Mouse (Mus musculus) c-Kit-positive CD71-positive TER-119-negative erythroid progenitor cells, embryonic 14.5 days (primary cell): ENCODE measurements around the gene Ncapg2.
A peak's percentile ranks its signal among the peaks of the same experiment; 100 is the strongest.

Source experiments
- DNase-seq: peaks from one replicate; pipeline ENCODE4 v3.0.0-alpha.2; 2013; ENCODE audit warnings: low read depth

The Ncapg2 gene

GRCm38 (mm10) chr12:116449536-116449935 lies 44.3 kb downstream of the Ncapg2 start:
- no peak for DNase-seq

- no peak for DNase-seq
Observed at GRCm38 (mm10) chr12:116460379-116461065, 55.3 kb downstream of the Ncapg2 start.

- DNase-seq, result no peak
Observed at GRCm38 (mm10) chr12:116467030-116467429, 61.8 kb downstream of the Ncapg2 start.

- DNase-seq, result no peak
Observed at GRCm38 (mm10) chr12:116468348-116468747, 63.1 kb downstream of the Ncapg2 start.

GRCm38 (mm10) chr12:116469096-116469495 lies 63.9 kb downstream of the Ncapg2 start:
- DNase-seq, result no peak

- DNase-seq, result no peak
Observed at GRCm38 (mm10) chr12:116473264-116473663, 68.1 kb downstream of the Ncapg2 start.

- DNase-seq, result no peak
Observed at GRCm38 (mm10) chr12:116473761-116474160, 68.6 kb downstream of the Ncapg2 start.

GRCm38 (mm10) chr12:116474676-116475075 lies 69.5 kb downstream of the Ncapg2 start:
- no peak for DNase-seq

GRCm38 (mm10) chr12:116478771-116479170 lies 73.6 kb downstream of the Ncapg2 start:
- no peak for DNase-seq

GRCm38 (mm10) chr12:116481921-116482320 lies 76.7 kb downstream of the Ncapg2 start:
- DNase-seq, result no peak

GRCm38 (mm10) chr12:116483581-116483980 lies 78.4 kb downstream of the Ncapg2 start:
- DNase-seq, result no peak

GRCm38 (mm10) chr12:116484991-116485390 lies 79.8 kb downstream of the Ncapg2 start:
- DNase-seq, result no peak

- peak; percentile 50 for DNase-seq
Observed at GRCm38 (mm10) chr12:116485591-116486403, 80.6 kb downstream of the Ncapg2 start, which contains the start of gene Ptprn2. TSS of gene Ptprn2 (plus strand) at chr12:116485720.

GRCm38 (mm10) chr12:116486404-116486730 lies 81.2 kb downstream of the Ncapg2 start:
- no peak for DNase-seq

- no peak for DNase-seq
Observed at GRCm38 (mm10) chr12:116488836-116489235, 83.6 kb downstream of the Ncapg2 start.

GRCm38 (mm10) chr12:116490575-116491356 lies 85.6 kb downstream of the Ncapg2 start:
- DNase-seq, result no peak

- no peak for DNase-seq
Observed at GRCm38 (mm10) chr12:116498666-116499065, 93.5 kb downstream of the Ncapg2 start.

GRCm38 (mm10) chr12:116500652-116501051 lies 95.5 kb downstream of the Ncapg2 start:
- DNase-seq, result no peak

- no peak for DNase-seq
Observed at GRCm38 (mm10) chr12:116512482-116512881, 107.3 kb downstream of the Ncapg2 start.
